ENCODE assay signal across 17 mouse cellular contexts in the genomic region with DNA sequence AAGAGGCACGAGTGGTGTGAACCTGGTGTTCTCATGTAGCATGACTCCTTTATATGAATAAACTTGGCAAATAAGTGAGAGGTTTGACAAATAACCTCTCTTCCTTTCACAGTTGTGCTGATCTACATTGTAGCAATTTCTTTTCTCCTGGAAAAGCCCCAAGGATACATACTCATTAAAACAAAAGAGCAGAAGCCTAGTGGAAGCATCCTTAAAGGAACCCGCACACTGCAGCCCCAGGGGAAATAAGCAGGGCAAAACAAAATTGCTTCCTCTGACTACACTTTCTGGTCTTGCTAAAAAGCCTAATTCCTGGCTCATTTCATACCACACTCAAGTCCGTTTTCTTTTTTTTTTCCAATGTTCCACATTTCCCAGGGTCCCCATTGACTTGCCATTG.
"Had no signal": no experiment of that assay in that cellular context is flagged by ENCODE, and none has a peak within 500 bp of the region (broad histone marks: within the 10 kb centered on the region; RNA-seq: fewer than 3 reads in every experiment).

No protein-coding gene starts in this region.

- H3K9me3 ChIP-seq: liver, embryonic 13.5 days; midbrain, embryonic 12.5 days; stomach, embryonic 15.5 days had no signal

- H3K4me2 ChIP-seq: liver, embryonic 13.5 days; midbrain, embryonic 12.5 days; stomach, embryonic 15.5 days had no signal

- H3K9ac ChIP-seq: liver, embryonic 13.5 days; midbrain, embryonic 12.5 days; stomach, embryonic 15.5 days had no signal

- H3K27me3 ChIP-seq: liver, embryonic 13.5 days; midbrain, embryonic 12.5 days; stomach, embryonic 15.5 days had no signal

- H3K4me3 ChIP-seq: left cerebral cortex, adult 2 months; liver, embryonic 13.5 days; midbrain, embryonic 12.5 days; stomach, embryonic 15.5 days had no signal

- H3K36me3 ChIP-seq: liver, embryonic 13.5 days; midbrain, embryonic 12.5 days; stomach, embryonic 15.5 days had no signal

- H3K4me1 ChIP-seq: liver, embryonic 13.5 days; midbrain, embryonic 12.5 days; stomach, embryonic 15.5 days had no signal

- DNase-seq: kidney, adult 2 months; kidney, postnatal 10 days; kidney, postnatal 36 days; layer of hippocampus, postnatal 36 days; liver, embryonic 13.5 days; lung, adult 2 months; lung, postnatal 14 days; lung, postnatal 4 days; retina, postnatal 1 day; right cerebral cortex, postnatal 25 days; spleen, adult 18-20 months; thymus, adult 2 months; thymus, postnatal 14 days; thymus, postnatal 4 days had no signal

- H3K27ac ChIP-seq: left cerebral cortex, adult 2 months; liver, embryonic 13.5 days; midbrain, embryonic 12.5 days; stomach, embryonic 15.5 days had no signal
